Mouse (Mus musculus) retina, postnatal 7 days (tissue): Measurements from ENCODE around the gene Tom1l2.

Source experiments
- DNase-seq: peaks from one replicate; pipeline ENCODE4 v3.0.0-alpha.2; 2012; ENCODE audit warnings: low read depth, low spot score

The Tom1l2 gene

GRCm38 (mm10) chr11:60205026-60205425 lies 147.7 kb downstream of the Tom1l2 start:
- DNase-seq, result no peak

GRCm38 (mm10) chr11:60202710-60203638 lies 149.7 kb downstream of the Tom1l2 start:
- DNase-seq, result no peak

- DNase-seq, result no peak
Measured at GRCm38 (mm10) chr11:60200384-60200783, 152.3 kb downstream of the Tom1l2 start.

GRCm38 (mm10) chr11:60199702-60200184 lies 153.0 kb downstream of the Tom1l2 start:
- peak; percentile 90 for DNase-seq

- no peak for DNase-seq
Measured at GRCm38 (mm10) chr11:60198651-60199050, 154.1 kb downstream of the Tom1l2 start.

GRCm38 (mm10) chr11:60197998-60198619 lies 154.6 kb downstream of the Tom1l2 start:
- DNase-seq, result no peak

GRCm38 (mm10) chr11:60196344-60196743 lies 156.4 kb downstream of the Tom1l2 start:
- no peak for DNase-seq

- DNase-seq, result no peak
Measured at GRCm38 (mm10) chr11:60195108-60195507, 157.6 kb downstream of the Tom1l2 start.

- DNase-seq, result no peak
Measured at GRCm38 (mm10) chr11:60193556-60193955, 159.1 kb downstream of the Tom1l2 start.

- no peak for DNase-seq
Measured at GRCm38 (mm10) chr11:60192534-60192933, 160.2 kb downstream of the Tom1l2 start.

- no peak for DNase-seq
Measured at GRCm38 (mm10) chr11:60190055-60190641, 162.6 kb downstream of the Tom1l2 start.

- DNase-seq, result no peak
Measured at GRCm38 (mm10) chr11:60189501-60190040, 163.1 kb downstream of the Tom1l2 start.

GRCm38 (mm10) chr11:60188275-60188853 lies 164.3 kb downstream of the Tom1l2 start:
- DNase-seq, result no peak

- no peak for DNase-seq
Measured at GRCm38 (mm10) chr11:60187070-60187469, 165.6 kb downstream of the Tom1l2 start.

- DNase-seq, result no peak
Measured at GRCm38 (mm10) chr11:60185396-60186231, 167.1 kb downstream of the Tom1l2 start.

- DNase-seq, result no peak
Measured at GRCm38 (mm10) chr11:60184346-60185325, 168.1 kb downstream of the Tom1l2 start.

GRCm38 (mm10) chr11:60182741-60183140 lies 170.0 kb downstream of the Tom1l2 start:
- no peak for DNase-seq

GRCm38 (mm10) chr11:60182116-60182670 lies 170.5 kb downstream of the Tom1l2 start:
- peak; percentile 33 for DNase-seq

- no peak for DNase-seq
Measured at GRCm38 (mm10) chr11:60178506-60178905, 174.2 kb downstream of the Tom1l2 start.
